Mouse (Mus musculus) liver, embryonic 14.5 days (tissue): ENCODE measurements around the gene Arid1a.

Experiments
- CTCF ChIP-seq: IDR thresholded peaks from 2 replicates; pipeline ENCODE4 v1.5.1; 2016; ENCODE audit warnings: antibody characterized with exemption, low read depth, control low read depth
- EP300 ChIP-seq: IDR thresholded peaks from 2 replicates; pipeline ENCODE4 v1.6.1; 2016; ENCODE audit warnings: antibody characterized with exemption, low read depth

DNA sequence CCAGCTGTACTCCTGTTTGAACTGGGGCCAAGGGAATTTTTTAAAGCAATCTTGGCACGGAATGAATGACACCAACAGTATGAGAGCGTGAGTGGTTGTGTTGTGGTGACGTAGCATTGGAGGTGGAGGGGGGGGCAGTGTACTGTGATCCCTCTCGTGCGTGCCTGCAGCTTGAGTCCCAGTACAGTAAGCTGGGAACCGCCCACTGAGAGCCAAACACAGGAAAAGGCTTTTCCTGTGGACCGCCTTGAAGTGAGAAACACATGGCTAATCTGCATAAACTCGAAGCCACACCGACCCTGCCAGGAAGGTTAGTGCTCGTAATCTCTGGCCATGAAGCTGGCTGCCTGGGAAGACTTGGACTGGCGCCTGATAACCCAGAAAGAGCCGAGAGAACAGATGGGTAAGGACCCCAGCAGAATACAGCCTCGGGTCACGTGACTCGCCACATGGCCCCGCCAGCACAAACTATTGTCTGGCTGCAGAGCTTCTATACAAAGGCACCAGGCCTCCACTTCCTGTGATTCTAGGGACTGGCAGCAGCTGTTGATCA lies 27.0 kb downstream of the Arid1a start:
- TF ChIP-seq EP300 (peak; percentile 42; the same call in 1 of the 2 replicates), CTCF (no peak)
